Mouse (Mus musculus) lung, postnatal 0 days (tissue): ENCODE measurements at regions not wholly inside any gene's neighbourhood (a gene's known extent, or its start where the extent isn't known, plus 50 kb on each side); places are given as distances from the start of the nearest gene placed in this dataset.

Experiments used
- CTCF ChIP-seq: IDR thresholded peaks from 2 replicates; pipeline ENCODE4 v1.5.1; 2016; ENCODE audit warnings: antibody characterized with exemption, mild to moderate bottlenecking
- EP300 ChIP-seq: IDR thresholded peaks from 2 replicates; pipeline ENCODE4 v1.6.1; 2016; ENCODE audit warnings: antibody characterized with exemption, mild to moderate bottlenecking, control low read depth

DNA sequence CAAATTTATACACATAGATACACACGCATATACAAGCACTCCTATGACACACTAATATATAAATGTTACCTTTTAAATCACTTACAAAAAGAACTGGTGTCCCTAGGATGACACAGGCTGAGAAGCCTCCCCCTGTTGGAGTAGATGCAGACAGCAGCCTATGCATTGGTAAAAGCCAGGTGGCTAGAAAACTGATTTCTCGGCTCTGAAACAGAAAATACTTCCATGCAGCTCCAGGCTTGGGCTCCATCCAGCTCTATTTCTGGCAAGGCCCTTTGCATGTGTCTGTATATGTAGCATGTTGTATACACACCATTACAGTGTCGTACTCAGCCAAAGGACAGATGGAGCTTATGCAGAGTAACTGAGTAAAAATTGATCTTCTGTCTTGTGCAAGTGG is 81.4 kb upstream of the Lrig3 start:
- TF ChIP-seq CTCF (no peak), EP300 (no peak)
